Mouse (Mus musculus) urinary bladder, postnatal 10 days (tissue): ENCODE measurements around the gene Nrip1.

ENCODE experiments used
- DNase-seq: peaks from one replicate; pipeline ENCODE4 v3.0.0; 2022; ENCODE audit warnings: low spot score

Nrip1 gene

GRCm38 (mm10) chr16:76372045-76372940, 1.3 kb downstream of the Nrip1 start:
- DNase-seq: no peak

GRCm38 (mm10) chr16:76371614-76371917, 2.1 kb downstream of the Nrip1 start:
- no peak for DNase-seq

- DNase-seq: no peak
Observed at GRCm38 (mm10) chr16:76370716-76371613, 2.7 kb downstream of the Nrip1 start.

- DNase-seq: no peak
Observed at GRCm38 (mm10) chr16:76370041-76370715, 3.4 kb downstream of the Nrip1 start.

GRCm38 (mm10) chr16:76369236-76369635, 4.4 kb downstream of the Nrip1 start:
- DNase-seq: no peak

GRCm38 (mm10) chr16:76367261-76367908, 6.2 kb downstream of the Nrip1 start:
- DNase-seq: no peak

- DNase-seq: no peak
Observed at GRCm38 (mm10) chr16:76365790-76366406, 7.7 kb downstream of the Nrip1 start.

GRCm38 (mm10) chr16:76365237-76365636, 8.4 kb downstream of the Nrip1 start:
- no peak for DNase-seq

- DNase-seq: no peak
Observed at GRCm38 (mm10) chr16:76363641-76364040, 10.0 kb downstream of the Nrip1 start.

- DNase-seq: no peak
Observed at GRCm38 (mm10) chr16:76362982-76363381, 10.6 kb downstream of the Nrip1 start.

- DNase-seq: no peak
Observed at GRCm38 (mm10) chr16:76360441-76360840, 13.2 kb downstream of the Nrip1 start.

GRCm38 (mm10) chr16:76358757-76359156, 14.9 kb downstream of the Nrip1 start:
- no peak for DNase-seq

- DNase-seq: no peak
Observed at GRCm38 (mm10) chr16:76358128-76358748, 15.4 kb downstream of the Nrip1 start.

- no peak for DNase-seq
Observed at GRCm38 (mm10) chr16:76357155-76357554, 16.5 kb downstream of the Nrip1 start.

- no peak for DNase-seq
Observed at GRCm38 (mm10) chr16:76355947-76356550, 17.6 kb downstream of the Nrip1 start.

- no peak for DNase-seq
Observed at GRCm38 (mm10) chr16:76355267-76355666, 18.4 kb downstream of the Nrip1 start.

GRCm38 (mm10) chr16:76354841-76355240, 18.8 kb downstream of the Nrip1 start:
- no peak for DNase-seq

GRCm38 (mm10) chr16:76354289-76354688, 19.3 kb downstream of the Nrip1 start:
- no peak for DNase-seq

GRCm38 (mm10) chr16:76350922-76351321, 22.7 kb downstream of the Nrip1 start:
- DNase-seq: no peak

GRCm38 (mm10) chr16:76349053-76349452, 24.6 kb downstream of the Nrip1 start:
- DNase-seq: no peak
